Mouse (Mus musculus): ENCODE data around the gene A730049H05Rik. TPM values are rescaled to one million over a fixed set of nuclear protein-coding genes. Genes with fewer than 3 reads are reported as not detected.

The A730049H05Rik gene
- polyA plus RNA-seq, 1 experiment from 2014 or later = 0.73 TPM

DNA sequence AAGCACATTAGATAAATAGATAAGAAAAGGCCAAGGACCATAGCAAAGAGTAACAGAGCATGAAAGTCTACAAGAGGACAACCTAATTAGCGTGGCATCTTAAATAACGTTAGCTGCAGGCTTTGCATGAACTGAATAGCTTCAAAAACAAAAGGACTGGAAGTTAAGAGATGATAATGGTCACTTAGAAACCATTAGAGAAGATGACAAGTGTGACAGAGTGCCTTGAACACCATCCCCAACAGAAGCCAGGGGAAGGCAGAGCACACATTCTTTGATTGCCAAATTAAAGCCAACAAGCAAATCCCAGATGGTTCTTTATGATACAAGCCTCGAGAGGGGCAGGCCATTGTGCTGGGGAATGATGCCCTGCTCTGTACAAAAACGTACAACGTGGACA lies 5.3 kb downstream of the A730049H05Rik start:
- 81% methylated on average over 5 of the region's 5 CpGs for whole genome bisulfite sequencing
- Histone ChIP-seq H3K4me3 (ENCODE audit: low read depth, low read length) (no peak overlapping the region), H3K4me2 (no peak overlapping the region), H3K9me3 (ENCODE audit: control insufficient read depth, low read length) (no peaks in the 10 kb centered on the region), H3K36me3 (ENCODE audit: control insufficient read depth, insufficient read depth, low read length) (no peaks in the 10 kb centered on the region), H3K27me3 (replicated peaks; ENCODE audit: control insufficient read depth, insufficient read depth, low read length) (no peaks in the 10 kb centered on the region), H3K27ac (ENCODE audit: low read depth, low read length) (no peak overlapping the region), H3K9ac (ENCODE audit: low read depth, low read length) (no peak overlapping the region), H3K4me1 (replicated peaks; ENCODE audit: control insufficient read depth, insufficient read depth, low read length) (no peaks in the 10 kb centered on the region)
- no peak for ATAC-seq (replicated peaks; ENCODE audit: low FRiP score)
- no peak for DNase-seq (ENCODE audit: low spot score)

DNA sequence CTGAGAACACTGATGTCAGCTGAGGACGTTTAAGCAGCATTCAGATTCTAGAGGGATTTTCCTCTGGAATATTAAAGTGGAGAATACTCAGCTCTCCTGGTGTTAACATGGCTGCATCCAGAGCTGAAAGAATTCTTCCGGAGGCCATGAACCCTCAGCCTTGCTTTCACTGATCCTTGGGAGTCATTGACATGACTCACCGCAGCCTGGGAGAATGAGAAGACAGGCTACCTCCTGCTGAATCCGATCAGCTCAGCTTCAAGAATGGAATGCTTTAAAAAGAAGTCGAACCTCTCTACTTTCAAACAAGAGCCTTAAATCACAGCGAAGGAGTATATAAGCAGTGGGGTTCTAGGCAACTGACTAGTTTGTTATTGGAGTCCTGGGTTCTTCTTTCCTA lies 5.7 kb downstream of the A730049H05Rik start:
- no peak overlapping the region for H3K27ac ChIP-seq (ENCODE audit: low read depth, low read length)
- no peak overlapping the region for H3K4me3 ChIP-seq (ENCODE audit: low read depth, low read length)
- no peaks in the 10 kb centered on the region for H3K36me3 ChIP-seq (ENCODE audit: control insufficient read depth, insufficient read depth, low read length)
- ATAC-seq (replicated peaks; ENCODE audit: low FRiP score) = no peak
- H3K27me3 ChIP-seq (replicated peaks; ENCODE audit: control insufficient read depth, insufficient read depth, low read length) = no peaks in the 10 kb centered on the region
- H3K9me3 ChIP-seq (ENCODE audit: control insufficient read depth, low read length) = no peaks in the 10 kb centered on the region
- H3K4me2 ChIP-seq = no peak overlapping the region
- no peak for DNase-seq (ENCODE audit: low spot score)
- H3K9ac ChIP-seq (ENCODE audit: low read depth, low read length) = no peak overlapping the region
- 77% methylated on average over 6 of the region's 6 CpGs for WGBS
- H3K4me1 ChIP-seq (replicated peaks; ENCODE audit: control insufficient read depth, insufficient read depth, low read length) = no peaks in the 10 kb centered on the region

DNA sequence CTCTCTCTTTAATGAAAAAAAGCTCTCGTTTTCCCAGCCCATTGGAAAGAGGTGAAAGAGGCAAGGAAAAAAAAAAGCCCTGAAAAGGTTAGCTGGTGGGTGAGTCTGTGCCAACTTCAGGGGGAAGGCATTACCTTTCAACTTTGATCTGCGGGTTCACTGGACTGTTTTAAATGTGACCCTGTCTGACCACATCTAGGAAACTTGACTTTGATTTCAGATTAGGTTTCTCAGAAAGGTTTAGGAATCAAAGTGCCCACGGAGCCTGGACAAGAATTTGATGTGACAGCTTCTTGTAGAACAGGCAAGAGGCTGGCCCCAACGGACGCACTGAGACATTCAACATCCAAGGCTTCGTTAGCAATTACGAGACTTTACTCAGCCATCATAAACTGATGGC lies 7.7 kb downstream of the A730049H05Rik start:
- WGBS = 78% methylated on average over 7 of the region's 7 CpGs
- no peaks in the 10 kb centered on the region for H3K4me1 ChIP-seq (replicated peaks; ENCODE audit: control insufficient read depth, insufficient read depth, low read length)
- H3K4me2 ChIP-seq = no peak overlapping the region
- no peak for ATAC-seq (replicated peaks; ENCODE audit: low FRiP score)
- H3K36me3 ChIP-seq (ENCODE audit: control insufficient read depth, insufficient read depth, low read length) = no peaks in the 10 kb centered on the region
- H3K27me3 ChIP-seq (replicated peaks; ENCODE audit: control insufficient read depth, insufficient read depth, low read length) = no peaks in the 10 kb centered on the region
- H3K9ac ChIP-seq (ENCODE audit: low read depth, low read length) = no peak overlapping the region
- H3K9me3 ChIP-seq (ENCODE audit: control insufficient read depth, low read length) = no peaks in the 10 kb centered on the region
- no peak overlapping the region for H3K27ac ChIP-seq (ENCODE audit: low read depth, low read length)
- no peak for DNase-seq (ENCODE audit: low spot score)
- no peak overlapping the region for H3K4me3 ChIP-seq (ENCODE audit: low read depth, low read length)

DNA sequence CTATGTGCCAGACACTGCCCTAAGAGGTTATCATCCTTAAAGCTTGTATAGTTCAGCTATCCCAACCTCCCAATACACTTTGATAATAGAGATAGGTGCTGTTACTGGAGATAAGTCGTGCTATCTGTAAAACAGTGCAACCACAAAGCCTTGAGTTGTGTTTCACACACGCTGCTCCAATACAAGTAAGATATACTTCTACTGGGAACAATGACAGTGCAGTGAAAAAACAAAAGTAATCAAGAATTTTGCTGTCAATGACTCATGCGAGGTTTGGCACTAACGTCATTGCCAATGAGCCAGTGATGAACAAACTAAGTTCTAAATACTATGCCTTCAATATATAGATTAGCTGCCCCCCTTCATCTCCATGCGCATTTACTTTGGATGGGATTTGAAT lies 10.3 kb downstream of the A730049H05Rik start:
- H3K27ac ChIP-seq (ENCODE audit: low read depth, low read length) = no peak overlapping the region
- WGBS = 62% methylated on average over 5 of the region's 5 CpGs
- no peaks in the 10 kb centered on the region; the same call in 1 of the 2 replicates for H3K36me3 ChIP-seq (ENCODE audit: control insufficient read depth, insufficient read depth, low read length)
- ATAC-seq (replicated peaks; ENCODE audit: low FRiP score) (no peak), DNase-seq (ENCODE audit: low spot score) (no peak)
- H3K27me3 ChIP-seq (replicated peaks; ENCODE audit: control insufficient read depth, insufficient read depth, low read length) = no peaks in the 10 kb centered on the region
- no peaks in the 10 kb centered on the region for H3K4me1 ChIP-seq (replicated peaks; ENCODE audit: control insufficient read depth, insufficient read depth, low read length)
- no peak overlapping the region for H3K4me3 ChIP-seq (ENCODE audit: low read depth, low read length)
- no peak overlapping the region for H3K4me2 ChIP-seq
- H3K9me3 ChIP-seq (ENCODE audit: control insufficient read depth, low read length) = no peaks in the 10 kb centered on the region
- no peak overlapping the region for H3K9ac ChIP-seq (ENCODE audit: low read depth, low read length)

DNA sequence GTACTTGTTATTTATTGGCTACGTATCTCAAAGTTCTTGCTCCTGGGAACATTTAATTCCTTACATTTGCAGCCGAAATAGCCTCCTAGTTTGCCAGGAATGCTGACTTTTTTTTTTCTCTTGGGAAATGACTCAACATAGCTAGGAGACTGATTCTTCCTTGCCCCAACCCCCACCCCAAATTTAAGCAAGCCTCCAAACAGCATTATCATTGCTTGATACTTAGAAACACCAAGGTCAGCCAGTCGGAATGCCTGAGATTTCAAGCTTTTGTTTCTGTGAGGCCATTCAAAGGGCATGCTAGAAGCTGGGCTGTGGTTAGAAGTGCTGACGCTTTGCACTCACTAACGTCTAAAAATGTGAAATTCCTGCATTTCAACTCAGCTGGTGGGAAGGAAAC lies 11.1 kb downstream of the A730049H05Rik start:
- Histone ChIP-seq H3K4me1 (replicated peaks; ENCODE audit: control insufficient read depth, insufficient read depth, low read length) (no peaks in the 10 kb centered on the region), H3K27ac (ENCODE audit: low read depth, low read length) (no peak overlapping the region), H3K9ac (ENCODE audit: low read depth, low read length) (no peak overlapping the region), H3K27me3 (replicated peaks; ENCODE audit: control insufficient read depth, insufficient read depth, low read length) (no peaks in the 10 kb centered on the region), H3K36me3 (ENCODE audit: control insufficient read depth, insufficient read depth, low read length) (no peaks in the 10 kb centered on the region; the same call in 1 of the 2 replicates), H3K9me3 (ENCODE audit: control insufficient read depth, low read length) (no peaks in the 10 kb centered on the region), H3K4me2 (no peak overlapping the region), H3K4me3 (ENCODE audit: low read depth, low read length) (no peak overlapping the region)
- no peak for DNase-seq (ENCODE audit: low spot score)
- 58% methylated on average over 5 of the region's 5 CpGs for WGBS
- no peak for ATAC-seq (replicated peaks; ENCODE audit: low FRiP score)

DNA sequence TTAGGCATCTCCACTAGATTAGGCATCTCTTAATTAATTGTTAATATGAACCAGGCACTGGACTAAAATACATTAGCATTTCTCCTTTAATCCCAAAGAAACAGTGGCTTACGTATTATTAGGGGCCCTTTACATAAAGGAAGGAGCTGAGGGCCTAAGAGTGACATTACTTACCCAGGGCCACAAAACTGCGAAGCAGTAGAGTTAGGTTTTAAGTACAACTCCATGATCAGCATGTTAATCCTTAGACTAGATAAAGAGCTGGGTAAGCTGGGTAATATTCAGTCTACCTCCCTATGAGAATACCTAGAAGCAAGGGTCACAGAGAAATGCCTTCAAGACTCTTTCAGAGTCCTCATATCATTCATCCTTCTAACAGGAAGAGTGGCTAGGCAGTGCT lies 12.9 kb downstream of the A730049H05Rik start:
- Histone ChIP-seq H3K27ac (ENCODE audit: low read depth, low read length) (no peak overlapping the region), H3K4me2 (no peak overlapping the region), H3K36me3 (ENCODE audit: control insufficient read depth, insufficient read depth, low read length) (no peaks in the 10 kb centered on the region; the same call in 1 of the 2 replicates), H3K4me1 (replicated peaks; ENCODE audit: control insufficient read depth, insufficient read depth, low read length) (no peaks in the 10 kb centered on the region), H3K27me3 (replicated peaks; ENCODE audit: control insufficient read depth, insufficient read depth, low read length) (no peaks in the 10 kb centered on the region), H3K9ac (ENCODE audit: low read depth, low read length) (no peak overlapping the region), H3K9me3 (ENCODE audit: control insufficient read depth, low read length) (no peaks in the 10 kb centered on the region), H3K4me3 (ENCODE audit: low read depth, low read length) (no peak overlapping the region)
- no peak for DNase-seq (ENCODE audit: low spot score)
- WGBS = 89% methylated on average over 2 of the region's 2 CpGs
- no peak for ATAC-seq (replicated peaks; ENCODE audit: low FRiP score)

DNA sequence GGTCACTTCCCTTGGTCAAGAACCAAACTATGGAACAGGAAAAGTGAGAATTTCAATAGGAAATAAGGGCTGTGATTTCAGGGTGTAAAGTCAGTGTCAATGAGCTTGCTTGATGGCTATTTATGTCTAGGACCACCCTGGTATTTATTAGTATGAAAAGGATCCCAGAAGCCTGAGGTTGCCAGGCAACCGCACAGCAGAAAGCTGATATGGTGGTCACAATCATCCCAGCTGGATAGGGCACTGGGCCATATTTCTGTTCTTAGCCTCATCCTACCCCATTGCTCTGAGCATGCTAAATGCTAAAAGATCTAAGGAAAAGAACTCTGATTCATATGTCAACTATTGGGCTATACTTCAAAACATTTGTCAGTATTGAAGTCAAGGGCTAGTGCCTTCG lies 14.8 kb downstream of the A730049H05Rik start:
- Histone ChIP-seq H3K27ac (ENCODE audit: low read depth, low read length) (no peak overlapping the region), H3K4me2 (no peak overlapping the region), H3K4me1 (replicated peaks; ENCODE audit: control insufficient read depth, insufficient read depth, low read length) (no peaks in the 10 kb centered on the region), H3K9me3 (ENCODE audit: control insufficient read depth, low read length) (no peaks in the 10 kb centered on the region), H3K4me3 (ENCODE audit: low read depth, low read length) (no peak overlapping the region), H3K9ac (ENCODE audit: low read depth, low read length) (no peak overlapping the region), H3K27me3 (replicated peaks; ENCODE audit: control insufficient read depth, insufficient read depth, low read length) (no peaks in the 10 kb centered on the region), H3K36me3 (ENCODE audit: control insufficient read depth, insufficient read depth, low read length) (no peaks in the 10 kb centered on the region; the same call in 1 of the 2 replicates)
- DNase-seq (ENCODE audit: low spot score) (no peak), ATAC-seq (replicated peaks; ENCODE audit: low FRiP score) (no peak)
- 81% methylated on average over 2 of the region's 2 CpGs for WGBS

DNA sequence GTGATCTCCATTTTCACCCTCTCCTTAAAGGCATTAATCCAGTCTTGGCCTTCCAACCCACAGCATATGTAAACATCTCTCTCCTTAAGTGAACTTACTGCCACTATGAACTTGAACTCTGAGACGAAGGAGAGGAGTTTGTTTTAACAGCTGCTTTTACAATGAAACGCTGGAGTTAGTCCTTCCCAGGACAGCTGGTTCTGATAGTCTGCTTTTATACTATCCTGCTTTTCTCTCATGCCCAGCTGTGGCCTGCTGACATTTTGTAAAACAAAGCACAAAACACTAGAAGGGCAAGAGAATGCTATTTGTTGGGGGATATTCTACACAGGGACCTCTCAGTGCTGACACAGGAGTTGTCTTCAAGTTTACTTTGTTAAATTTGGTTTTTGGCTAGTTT lies 25.7 kb downstream of the A730049H05Rik start:
- Histone ChIP-seq H3K9me3 (ENCODE audit: control insufficient read depth, low read length) (no peaks in the 10 kb centered on the region), H3K4me1 (replicated peaks; ENCODE audit: control insufficient read depth, insufficient read depth, low read length) (no peaks in the 10 kb centered on the region), H3K27me3 (replicated peaks; ENCODE audit: control insufficient read depth, insufficient read depth, low read length) (no peaks in the 10 kb centered on the region), H3K36me3 (ENCODE audit: control insufficient read depth, insufficient read depth, low read length) (no peaks in the 10 kb centered on the region), H3K27ac (ENCODE audit: low read depth, low read length) (no peak overlapping the region), H3K9ac (ENCODE audit: low read depth, low read length) (no peak overlapping the region), H3K4me2 (no peak overlapping the region), H3K4me3 (ENCODE audit: low read depth, low read length) (no peak overlapping the region)
- ATAC-seq (replicated peaks; ENCODE audit: low FRiP score) (no peak), DNase-seq (ENCODE audit: low spot score) (no peak)
- 47% methylated on average over 2 of the region's 2 CpGs for WGBS

DNA sequence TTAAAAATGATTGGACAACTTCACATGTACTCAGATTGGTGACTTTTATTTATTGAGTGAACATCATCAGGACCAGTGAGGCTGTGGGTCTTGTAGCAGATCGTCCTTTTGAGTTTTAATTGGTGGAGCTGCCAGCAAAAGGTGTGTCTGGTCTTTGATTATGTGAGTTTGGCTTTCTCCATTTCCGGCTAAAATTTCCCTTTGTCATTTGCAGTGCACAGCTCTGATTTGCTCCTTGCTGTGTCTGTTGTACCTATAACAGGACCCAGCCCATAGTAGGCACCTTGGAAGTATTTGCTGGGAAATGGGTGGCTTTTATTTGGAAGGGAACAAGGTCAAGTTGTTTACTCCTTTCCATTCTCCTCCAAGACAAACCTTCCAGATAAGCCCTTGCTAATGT lies 27.2 kb downstream of the A730049H05Rik start:
- Histone ChIP-seq H3K4me3 (ENCODE audit: low read depth, low read length) (no peak overlapping the region), H3K9ac (ENCODE audit: low read depth, low read length) (no peak overlapping the region), H3K4me2 (no peak overlapping the region), H3K9me3 (ENCODE audit: control insufficient read depth, low read length) (no peaks in the 10 kb centered on the region), H3K4me1 (replicated peaks; ENCODE audit: control insufficient read depth, insufficient read depth, low read length) (no peaks in the 10 kb centered on the region), H3K27ac (ENCODE audit: low read depth, low read length) (no peak overlapping the region), H3K27me3 (replicated peaks; ENCODE audit: control insufficient read depth, insufficient read depth, low read length) (no peaks in the 10 kb centered on the region), H3K36me3 (ENCODE audit: control insufficient read depth, insufficient read depth, low read length) (no peaks in the 10 kb centered on the region)
- DNase-seq (ENCODE audit: low spot score) (no peak), ATAC-seq (replicated peaks; ENCODE audit: low FRiP score) (no peak)
- 85% methylated on average over 2 of the region's 2 CpGs for WGBS
